Comparison of ENCODE assay signal across 22 mouse cellular contexts in the genomic region with DNA sequence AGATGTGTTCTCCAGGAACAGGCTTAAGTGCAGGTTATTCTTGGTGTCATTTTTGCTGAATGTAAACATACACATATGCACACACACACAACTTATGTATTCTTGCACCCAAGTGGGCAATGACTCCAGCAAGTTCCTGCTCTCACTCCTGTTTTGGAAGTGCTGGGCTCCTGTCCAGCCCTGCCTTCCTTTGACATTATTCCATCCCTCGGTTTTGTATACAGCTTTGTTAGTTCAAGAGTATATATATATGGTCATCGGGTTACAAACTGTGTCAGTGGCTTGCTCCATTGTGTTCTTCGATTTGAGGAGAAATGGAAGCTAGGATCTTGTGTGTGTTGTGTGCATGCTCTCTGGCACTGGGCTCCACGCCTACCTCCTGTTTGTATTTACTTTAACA. TPM values are rescaled to one million over a fixed set of nuclear protein-coding genes. Genes with fewer than 3 reads are reported as not detected.
DNase-seq lines count a peak whose midpoint lies in the region; ATAC-seq and TF ChIP-seq lines count a peak whose summit lies in the region.
"Had no signal": no experiment of that assay in that cellular context is flagged by ENCODE, and none has a peak within 500 bp of the region (broad histone marks: within the 10 kb centered on the region; RNA-seq: fewer than 3 reads in every experiment).

No protein-coding gene starts in this region.

- no peaks in the 10 kb centered on the region for H3K4me1 ChIP-seq in intestine, embryonic 14.5 days (replicated peaks; ENCODE audit: control insufficient read depth, insufficient read depth, low read length)
- no peaks in the 10 kb centered on the region for H3K4me1 ChIP-seq in intestine, postnatal 0 days (replicated peaks; ENCODE audit: control insufficient read depth, insufficient read depth, low read length)
- H3K4me1 ChIP-seq in liver, embryonic 12.5 days = no peaks in the 10 kb centered on the region
- H3K4me1 ChIP-seq in liver, postnatal 0 days (ENCODE audit: insufficient read depth) = peaks cover 10% of the 10 kb centered on the region
- H3K4me1 ChIP-seq: forebrain, embryonic 13.5 days; heart, embryonic 15.5 days; hindbrain, embryonic 10.5 days had no signal

- H3K27ac ChIP-seq in intestine, embryonic 14.5 days (ENCODE audit: low read depth) = no peak overlapping the region
- no peak overlapping the region for H3K27ac ChIP-seq in intestine, postnatal 0 days (ENCODE audit: low read depth, low read length)
- no peak overlapping the region for H3K27ac ChIP-seq in liver, embryonic 12.5 days
- peak overlapping the region; percentile 42; the same call in 1 of the 2 replicates for H3K27ac ChIP-seq in liver, postnatal 0 days (ENCODE audit: low read depth)
- H3K27ac ChIP-seq: forebrain, embryonic 13.5 days; gastrocnemius, adult 2 months; heart, embryonic 15.5 days; hindbrain, embryonic 10.5 days; hindbrain, embryonic 14.5 days had no signal

- DNase-seq in intestine, embryonic 14.5 days (ENCODE audit: low spot score) = no peak
- DNase-seq in NIH3T3 (ENCODE audit: low read depth) = peak; percentile 75
- DNase-seq in liver, postnatal 0 days = no peak
- DNase-seq in urinary bladder, postnatal 36 days (ENCODE audit: low spot score in 2 of 2) = no peak
- DNase-seq in layer of hippocampus, postnatal 25 days (ENCODE audit: extremely low spot score in 1 of 2, low spot score in 1 of 2) = no peak
- DNase-seq: adrenal gland, adult 2 months; adrenal gland, postnatal 25 days; cerebellum, adult 18-20 months; cerebellum, adult 9-11 months; cerebellum, postnatal 36 days; gastrocnemius, adult 2 months; gastrocnemius, postnatal 25 days had no signal

- peak; percentile 12; the same call in 1 of the 2 replicates for ATAC-seq in intestine, embryonic 14.5 days (replicated peaks; ENCODE audit: low FRiP score, low TSS enrichment, low read depth)
- no peak for ATAC-seq in intestine, postnatal 0 days
- ATAC-seq in liver, embryonic 12.5 days = peak; percentile 22; the same call in 1 of the 2 replicates
- ATAC-seq in liver, postnatal 0 days = no peak
- ATAC-seq: forebrain, embryonic 13.5 days had no signal

- H3K4me3 ChIP-seq in intestine, embryonic 14.5 days (ENCODE audit: low read depth, low read length) = no peak overlapping the region
- H3K4me3 ChIP-seq in intestine, postnatal 0 days (ENCODE audit: low read depth, low read length) = no peak overlapping the region
- no peak overlapping the region for H3K4me3 ChIP-seq in liver, embryonic 12.5 days
- H3K4me3 ChIP-seq in liver, postnatal 0 days (ENCODE audit: low read depth, low read length) = no peak overlapping the region
- H3K4me3 ChIP-seq: forebrain, embryonic 13.5 days; gastrocnemius, adult 2 months; heart, embryonic 15.5 days; hindbrain, embryonic 10.5 days had no signal

- H3K9ac ChIP-seq in intestine, embryonic 14.5 days (ENCODE audit: low read length) = no peak overlapping the region
- H3K9ac ChIP-seq in intestine, postnatal 0 days (ENCODE audit: low read depth, low read length) = no peak overlapping the region
- no peak overlapping the region for H3K9ac ChIP-seq in liver, embryonic 12.5 days
- H3K9ac ChIP-seq in liver, postnatal 0 days (replicated peaks) = no peak overlapping the region
- H3K9ac ChIP-seq: forebrain, embryonic 13.5 days; heart, embryonic 15.5 days; hindbrain, embryonic 14.5 days had no signal

- H3K36me3 ChIP-seq in intestine, embryonic 14.5 days (ENCODE audit: control insufficient read depth, insufficient read depth, low read length) = no peaks in the 10 kb centered on the region
- no peaks in the 10 kb centered on the region for H3K36me3 ChIP-seq in intestine, postnatal 0 days (ENCODE audit: control insufficient read depth, insufficient read depth)
- no peaks in the 10 kb centered on the region for H3K36me3 ChIP-seq in liver, embryonic 12.5 days
- 0 out of 2 replicates have a peak, but pooled peaks cover 3% of the 10 kb centered on the region for H3K36me3 ChIP-seq in liver, postnatal 0 days (replicated peaks; ENCODE audit: insufficient read depth, low read length)
- H3K36me3 ChIP-seq: heart, embryonic 15.5 days; hindbrain, embryonic 10.5 days had no signal

- H3K9me3 ChIP-seq in intestine, embryonic 14.5 days (ENCODE audit: control insufficient read depth, low read length) = no peaks in the 10 kb centered on the region
- no peaks in the 10 kb centered on the region for H3K9me3 ChIP-seq in intestine, postnatal 0 days (ENCODE audit: control insufficient read depth)
- H3K9me3 ChIP-seq in liver, embryonic 12.5 days (replicated peaks) = no peaks in the 10 kb centered on the region
- H3K9me3 ChIP-seq in liver, postnatal 0 days (ENCODE audit: low read length) = no peaks in the 10 kb centered on the region
- H3K9me3 ChIP-seq: forebrain, embryonic 13.5 days; heart, embryonic 15.5 days; hindbrain, embryonic 10.5 days had no signal

- no peaks in the 10 kb centered on the region for H3K27me3 ChIP-seq in intestine, embryonic 14.5 days (replicated peaks; ENCODE audit: control insufficient read depth, insufficient read depth, low read length)
- no peaks in the 10 kb centered on the region for H3K27me3 ChIP-seq in intestine, postnatal 0 days (replicated peaks; ENCODE audit: control insufficient read depth, insufficient read depth, low read length)
- no peaks in the 10 kb centered on the region; the same call in 1 of the 2 replicates for H3K27me3 ChIP-seq in liver, embryonic 12.5 days (replicated peaks)
- H3K27me3 ChIP-seq in liver, postnatal 0 days (ENCODE audit: insufficient read depth, low read length) = no peaks in the 10 kb centered on the region
- H3K27me3 ChIP-seq: CH12.LX; forebrain, embryonic 13.5 days; heart, embryonic 15.5 days had no signal

- no peak for TF ChIP-seq CTCF in intestine, postnatal 0 days (IDR thresholded peaks at IDR 0.05; ENCODE audit: low read depth)
- TF ChIP-seq CTCF in liver, postnatal 0 days (IDR thresholded peaks at IDR 0.05; ENCODE audit: low read depth) = no peak

- WGBS in intestine, embryonic 14.5 days = 77% methylated on average over 4 of the region's 4 CpGs
- WGBS in intestine, postnatal 0 days = 57% methylated on average over 4 of the region's 4 CpGs
- 62% methylated on average over 4 of the region's 4 CpGs for WGBS in liver, embryonic 12.5 days (ENCODE audit: insufficient replicate concordance)
- 65% methylated on average over 4 of the region's 4 CpGs for WGBS in liver, postnatal 0 days (ENCODE audit: insufficient replicate concordance)

- TF ChIP-seq EP300 in liver, postnatal 0 days (IDR thresholded peaks at IDR 0.05; ENCODE audit: low read depth) = no peak

- H3K4me2 ChIP-seq in intestine, embryonic 14.5 days (ENCODE audit: low read length) = no peak overlapping the region
- H3K4me2 ChIP-seq in intestine, postnatal 0 days (replicated peaks; ENCODE audit: low read depth) = no peak overlapping the region
- H3K4me2 ChIP-seq in liver, embryonic 12.5 days = no peak overlapping the region
- H3K4me2 ChIP-seq in liver, postnatal 0 days (ENCODE audit: low read depth, low read length) = no peak overlapping the region
- H3K4me2 ChIP-seq: forebrain, embryonic 13.5 days; heart, embryonic 11.5 days; heart, embryonic 15.5 days; hindbrain, embryonic 14.5 days had no signal

RNA-seq across cellular contexts. Expression of gene Amdhd1, which starts 21.6 kb away (rescaled TPM):
- 1.8 TPM in 2 replicates for polyA plus RNA-seq in intestine, embryonic 14.5 days (2014; fragmentation: Nextera tagmentation; extraction: Ambion mirVana)
- polyA plus RNA-seq in intestine, postnatal 0 days (2015; fragmentation: Nextera tagmentation; extraction: Ambion mirVana) = 0.09 TPM in 1 of 2 replicates, not detected in the other
- 6.3 and 6.9 TPM in 2 replicates for polyA plus RNA-seq in liver, embryonic 12.5 days (2016; fragmentation: Nextera tagmentation; extraction: Ambion mirVana)
- polyA plus RNA-seq in liver, postnatal 0 days (2015; fragmentation: Nextera tagmentation; extraction: Ambion mirVana) = 80.3 and 91.6 TPM in 2 replicates
- under 1 TPM; 0.32 to 0.40 TPM for total RNA-seq in layer of hippocampus, postnatal 25 days (2021)
- total RNA-seq: adrenal gland, postnatal 25 days; gastrocnemius, adult 2 months; gastrocnemius, postnatal 25 days; granulocyte monocyte progenitor cell, adult 5-6 weeks; heart, postnatal 25 days had no signal
- polyA plus RNA-seq: forebrain, embryonic 13.5 days had no signal

RNA-seq across cellular contexts. Expression of gene Ccdc38, which starts 22.2 kb away (rescaled TPM):
- 0.35 and 0.47 TPM in 2 replicates for polyA plus RNA-seq in intestine, embryonic 14.5 days (2014; fragmentation: Nextera tagmentation; extraction: Ambion mirVana)
- polyA plus RNA-seq in intestine, postnatal 0 days (2015; fragmentation: Nextera tagmentation; extraction: Ambion mirVana) = 0.10 and 0.14 TPM in 2 replicates
- polyA plus RNA-seq in liver, embryonic 12.5 days (2016; fragmentation: Nextera tagmentation; extraction: Ambion mirVana) = 0.14 and 0.29 TPM in 2 replicates
- 0.32 and 0.36 TPM in 2 replicates for polyA plus RNA-seq in liver, postnatal 0 days (2015; fragmentation: Nextera tagmentation; extraction: Ambion mirVana)
- total RNA-seq in layer of hippocampus, postnatal 25 days (2021) = not detected
- total RNA-seq: adrenal gland, adult 2 months; adrenal gland, postnatal 25 days; gastrocnemius, adult 2 months; gastrocnemius, postnatal 25 days; heart, postnatal 25 days had no signal
- polyA plus RNA-seq: adrenal gland, adult 2 months had no signal

RNA-seq across cellular contexts. Expression of gene Hal, which starts 29.6 kb away (rescaled TPM):
- polyA plus RNA-seq in intestine, embryonic 14.5 days (2014; fragmentation: Nextera tagmentation; extraction: Ambion mirVana) = 0.42 and 0.65 TPM in 2 replicates
- 5.1 and 6.4 TPM in 2 replicates for polyA plus RNA-seq in intestine, postnatal 0 days (2015; fragmentation: Nextera tagmentation; extraction: Ambion mirVana)
- 1.6 and 1.8 TPM in 2 replicates for polyA plus RNA-seq in liver, embryonic 12.5 days (2016; fragmentation: Nextera tagmentation; extraction: Ambion mirVana)
- 30.0 and 44.0 TPM in 2 replicates for polyA plus RNA-seq in liver, postnatal 0 days (2015; fragmentation: Nextera tagmentation; extraction: Ambion mirVana)
- total RNA-seq in layer of hippocampus, postnatal 25 days (2021) = not detected
- polyA plus RNA-seq: forebrain, embryonic 13.5 days; heart, embryonic 11.5 days; hindbrain, embryonic 14.5 days had no signal

Comparison
In these comparisons a context has a peak if more than half of its experiments do, and no peak if none do; other contexts are left out.
1. ATAC-seq: peak in intestine, embryonic 14.5 days (single experiment) and liver, embryonic 12.5 days (single experiment); none in intestine, postnatal 0 days (single experiment) and liver, postnatal 0 days (single experiment).
2. RNA of gene Amdhd1, which starts 21.6 kb away (polyA plus RNA-seq): 80.3 to 91.6 TPM in liver, postnatal 0 days; 6.3 to 6.9 TPM in liver, embryonic 12.5 days, 1.8 TPM in intestine, embryonic 14.5 days and 0.09 TPM in intestine, postnatal 0 days; every median in the first group is over 10 times any median in the second.